Mouse (Mus musculus) G1E (cell line): ENCODE measurements around the gene Cd302. TPM values are rescaled to one million over a fixed set of nuclear protein-coding genes. Genes with fewer than 3 reads are reported as not detected.
A peak's percentile ranks its signal among the peaks of the same experiment; 100 is the strongest.

ENCODE experiments used
- ATAC-seq: 2 replicates; pipeline ENCODE4 v1.8.0; 2016; ENCODE audit warnings: mild to moderate bottlenecking; ENCODE audit not compliant: insufficient number of reproducible peaks, poor library complexity, low FRiP score, severe bottlenecking; ENCODE audit errors: extremely low read depth
- DNase-seq: peaks from one replicate; pipeline ENCODE4 v3.0.0; 2012; ENCODE audit warnings: low spot score
- H3K27me3 ChIP-seq: 2 replicates; pipeline ENCODE4 v1.6.1; 2012; ENCODE audit warnings: mild to moderate bottlenecking, low read length, inconsistent platforms; ENCODE audit not compliant: insufficient read depth
- H3K36me3 ChIP-seq: replicated peaks from 2 replicates; pipeline ENCODE3; 2012; ENCODE audit warnings: mild to moderate bottlenecking, inconsistent platforms
- H3K4me1 ChIP-seq: 2 replicates; pipeline ENCODE4 v1.6.1; 2012; ENCODE audit warnings: low read depth, low read length, inconsistent platforms, mixed read lengths; ENCODE audit not compliant: insufficient read depth
- H3K4me3 ChIP-seq: 2 replicates; pipeline ENCODE4 v1.5.1; 2012; ENCODE audit warnings: low read depth, mild to moderate bottlenecking, inconsistent platforms, low read length, moderate library complexity, mixed read lengths
- H3K9me3 ChIP-seq: replicated peaks from 2 replicates; pipeline ENCODE4 v1.6.1; 2012; ENCODE audit warnings: inconsistent platforms
- CTCF ChIP-seq: IDR thresholded peaks from 2 replicates; pipeline ENCODE4 v1.5.1; 2012; ENCODE audit warnings: low read depth, low read length, inconsistent platforms, mixed read lengths
- GATA1 ChIP-seq: IDR thresholded peaks from 2 replicates; pipeline ENCODE4 v1.6.1; 2012; ENCODE audit warnings: borderline replicate concordance, low read length, inconsistent platforms, mixed read lengths
- GATA2 ChIP-seq: IDR thresholded peaks from 2 replicates; pipeline ENCODE4 v1.6.1; 2012; ENCODE audit warnings: low read depth, low read length, inconsistent platforms, borderline replicate concordance
- POLR2AphosphoS5 ChIP-seq: IDR thresholded peaks from 2 replicates; pipeline ENCODE4 v1.6.1; 2012; ENCODE audit warnings: low read depth, low read length, inconsistent platforms; ENCODE audit not compliant: insufficient replicate concordance
- TAL1 ChIP-seq: conservative IDR thresholded peaks from 2 replicates; pipeline ENCODE4 v1.6.1; 2012; ENCODE audit warnings: low read depth, low read length, inconsistent platforms, mixed read lengths
- polyA plus RNA-seq: library from polyadenylated mRNA; stranded (reverse); fragments of >175 nt; gene quantifications from 2 replicates; pipeline ENCODE4 v1.2.3, GENCODE M21; 2012
- total RNA-seq, 2 experiments: library from RNA; stranded (forward) in 1 of 2; stranded (reverse) in 1 of 2; fragments of 200-1000 nt in 1 of 2; fragments of >200 nt in 1 of 2; fragmentation: Nextera tagmentation in 1 of 2; gene quantifications; 2 replicates each; pipeline ENCODE4 v1.2.3; 2014 to 2017

Gene Cd302
- total and polyA plus RNA-seq, 3 experiments, result not detected

DNA sequence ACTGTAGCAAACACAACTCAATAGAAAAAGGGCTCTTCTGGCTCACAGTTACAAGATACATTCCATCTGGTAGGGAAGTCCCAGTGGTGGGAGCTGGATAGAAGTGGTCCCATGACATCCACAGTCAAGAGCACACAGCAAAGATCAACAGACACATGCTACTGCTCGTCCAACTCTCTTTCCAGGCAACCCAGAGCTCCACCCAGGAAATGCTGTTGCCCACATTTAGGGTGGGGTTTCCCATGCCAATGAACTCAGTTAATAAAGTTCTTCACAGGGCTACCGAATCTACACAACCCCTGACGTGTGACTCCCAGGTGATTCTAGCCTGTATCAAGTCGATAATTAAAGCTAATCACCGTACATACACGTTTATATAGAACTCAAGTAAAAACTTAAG is 80.1 kb downstream of the Cd302 start:
- Histone ChIP-seq H3K36me3 (peaks cover 35% of the 10 kb centered on the region), H3K9me3 (no peaks in the 10 kb centered on the region), H3K4me3 (no peak overlapping the region), H3K27me3 (no peaks in the 10 kb centered on the region), H3K4me1 (peaks cover 30% of the 10 kb centered on the region)
- TF ChIP-seq GATA2 (no peak), TAL1 (no peak), CTCF (no peak), POLR2AphosphoS5 (no peak), GATA1 (no peak)
- ATAC-seq (peak; percentile 55), DNase-seq (no peak)

DNA sequence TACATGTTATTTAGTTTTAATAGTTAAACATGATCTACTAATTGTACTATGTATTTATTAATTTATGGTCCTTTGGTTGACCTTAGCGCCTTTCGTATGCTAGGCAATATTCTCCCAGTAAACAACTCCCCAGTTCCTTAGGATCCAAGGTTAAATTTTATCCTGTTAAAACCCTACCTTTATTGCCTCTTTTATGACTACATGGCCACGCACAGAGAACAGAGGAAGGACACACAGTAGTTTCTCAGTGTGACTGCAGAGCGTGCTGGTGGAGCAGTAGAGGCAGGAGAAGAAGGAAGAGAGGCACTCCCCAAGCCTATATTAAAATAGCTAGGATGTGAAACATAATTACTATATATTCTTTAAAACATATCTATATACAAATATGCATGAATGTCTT is 80.6 kb downstream of the Cd302 start:
- TF ChIP-seq CTCF (no peak), TAL1 (no peak), GATA1 (no peak), POLR2AphosphoS5 (no peak), GATA2 (no peak)

DNA sequence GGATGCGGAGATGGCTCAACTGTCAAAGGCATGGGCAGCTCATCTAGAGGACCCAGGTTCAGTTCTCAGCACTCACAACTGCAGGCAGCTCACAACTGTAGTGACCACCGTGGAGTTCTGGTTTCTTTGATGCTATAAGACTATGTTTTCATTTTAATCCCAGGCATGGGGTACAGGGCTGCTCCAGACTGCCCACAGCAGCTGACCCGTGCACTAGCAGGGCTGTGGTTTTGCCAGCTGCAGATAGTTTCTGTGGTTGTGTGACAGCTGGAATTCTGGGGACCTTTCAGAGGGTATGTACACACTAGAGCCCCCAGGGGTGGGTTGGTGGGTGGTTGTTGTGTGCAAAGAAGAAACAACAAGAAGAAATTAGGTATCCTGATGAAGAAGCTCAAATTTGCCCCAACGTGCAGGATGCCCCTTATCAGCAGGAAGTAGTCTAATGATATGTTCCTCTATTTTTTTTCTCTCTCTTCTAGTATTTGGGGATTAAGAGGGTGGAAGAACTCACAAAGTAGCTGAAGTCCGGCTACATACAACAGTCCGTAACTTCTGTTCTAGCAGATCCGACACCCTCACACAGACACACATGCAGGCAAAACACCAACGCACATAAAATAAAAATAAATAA is 81.3 kb downstream of the Cd302 start:
- TF ChIP-seq GATA1 (no peak), TAL1 (no peak), GATA2 (no peak), POLR2AphosphoS5 (no peak), CTCF (no peak)
- H3K4me3 ChIP-seq, result no peak overlapping the region
- no peaks in the 10 kb centered on the region for H3K27me3 ChIP-seq
- no peaks in the 10 kb centered on the region for H3K9me3 ChIP-seq
- DNase-seq, result no peak
- peaks cover 28% of the 10 kb centered on the region for H3K4me1 ChIP-seq
- H3K36me3 ChIP-seq, result peaks cover 33% of the 10 kb centered on the region
- no peak for ATAC-seq

More for the DNA sequence above, 80.6 kb downstream of the Cd302 start:
- ATAC-seq, result no peak
- no peaks in the 10 kb centered on the region for H3K9me3 ChIP-seq
- DNase-seq, result no peak
- peaks cover 30% of the 10 kb centered on the region for H3K4me1 ChIP-seq
- no peak overlapping the region for H3K4me3 ChIP-seq
- H3K27me3 ChIP-seq, result no peaks in the 10 kb centered on the region
- H3K36me3 ChIP-seq, result peaks cover 35% of the 10 kb centered on the region

Other genes with a start within 250 kb of the Cd302 start
- 99.7 and 104 TPM in 2 replicates for gene Baz2b, start 74.6 kb downstream of the Cd302 start, total RNA-seq (2014; fragmentation: Nextera tagmentation)
- gene Baz2b, start 74.6 kb downstream of the Cd302 start, total RNA-seq (2017), result 53.8 and 66.5 TPM in 2 replicates
- 11.8 and 13.2 TPM in 2 replicates for gene Baz2b, start 74.6 kb downstream of the Cd302 start, polyA plus RNA-seq
- 172 and 186 TPM in 2 replicates for gene March7, start 74.6 kb downstream of the Cd302 start, total RNA-seq (2014; fragmentation: Nextera tagmentation)
- 126 and 140 TPM in 2 replicates for gene March7, start 74.6 kb downstream of the Cd302 start, total RNA-seq (2017)
- gene March7, start 74.6 kb downstream of the Cd302 start, polyA plus RNA-seq, result 3.6 and 5.6 TPM in 2 replicates
- 16.0 and 16.3 TPM in 2 replicates for gene Ly75, start 98.8 kb upstream of the Cd302 start, total RNA-seq (2014; fragmentation: Nextera tagmentation)
- 11.8 and 12.5 TPM in 2 replicates for gene Ly75, start 98.8 kb upstream of the Cd302 start, total RNA-seq (2017)
- 0.15 and 0.19 TPM in 2 replicates for gene Ly75, start 98.8 kb upstream of the Cd302 start, polyA plus RNA-seq